Mouse (Mus musculus) neural tube, embryonic 11.5 days (tissue): ENCODE data around the gene Fbp1. TPM values are rescaled to one million over a fixed set of nuclear protein-coding genes. Genes with fewer than 3 reads are reported as not detected.
"Not testable (repeated sequence)": the region's sequence is repeated elsewhere in the genome, so short reads cannot be mapped to it uniquely, and the experiment has no call there.

ENCODE experiments used
- ATAC-seq: fragments of 200-750 bp; cut with Nextera tagmentation; 2 replicates; pipeline ENCODE4 v1.8.0; 2017; ENCODE audit warnings: moderate number of reproducible peaks, mild to moderate bottlenecking, moderate TSS enrichment, moderate library complexity; ENCODE audit not compliant: insufficient read depth, low FRiP score, low TSS enrichment
- DNase-seq: peaks from one replicate; pipeline ENCODE4 v3.0.0-alpha.2; 2015; ENCODE audit warnings: low spot score
- H3K27ac ChIP-seq: fragments of 300-500 bp; sonication (generic); 2 replicates; pipeline ENCODE4 v1.5.1; 2014; ENCODE audit warnings: low read depth, mild to moderate bottlenecking, low read length
- H3K27me3 ChIP-seq: fragments of 300-500 bp; sonication (generic); 2 replicates; pipeline ENCODE4 v1.6.1; 2014; ENCODE audit warnings: mild to moderate bottlenecking, low read length, mixed read lengths; ENCODE audit not compliant: control insufficient read depth, insufficient read depth
- H3K36me3 ChIP-seq: fragments of 300-500 bp; sonication (generic); 2 replicates; pipeline ENCODE4 v1.6.1; 2014; ENCODE audit warnings: mild to moderate bottlenecking, low read length, moderate library complexity, mixed read lengths; ENCODE audit not compliant: control insufficient read depth, insufficient read depth
- H3K4me1 ChIP-seq: fragments of 300-500 bp; sonication (generic); 2 replicates; pipeline ENCODE4 v1.6.1; 2014; ENCODE audit warnings: low read length, mixed read lengths; ENCODE audit not compliant: control insufficient read depth, insufficient read depth
- H3K4me2 ChIP-seq: fragments of 300-500 bp; sonication (generic); 2 replicates; pipeline ENCODE4 v1.6.1; 2014; ENCODE audit warnings: low read depth, mild to moderate bottlenecking, moderate library complexity
- H3K4me3 ChIP-seq: fragments of 300-500 bp; sonication (generic); 2 replicates; pipeline ENCODE4 v1.5.1; 2014; ENCODE audit warnings: low read depth, low read length
- H3K9ac ChIP-seq: fragments of 300-500 bp; sonication (generic); 2 replicates; pipeline ENCODE4 v1.6.1; 2014; ENCODE audit warnings: mild to moderate bottlenecking, low read length
- H3K9me3 ChIP-seq: fragments of 300-500 bp; sonication (generic); 2 replicates; pipeline ENCODE4 v1.6.1; 2016; ENCODE audit warnings: low read length; ENCODE audit not compliant: control insufficient read depth
- WGBS: fragments of 180-500 bp; shearing (Covaris S2); extraction: QIAGEN DNeasy Blood & Tissue Kit; methylation state at CpG from one replicate; pipeline ENCODE4 v1.1.7; 2014; 5-methylcytosine and 5-hydroxymethylcytosine counted together
- polyA plus RNA-seq: library from polyadenylated mRNA; unstranded; fragments of >200 nt; fragmentation: Nextera tagmentation; extraction: Ambion mirVana; gene quantifications from 2 replicates; pipeline ENCODE4 v1.2.1, GENCODE M21; 2014

Fbp1 gene
- polyA plus RNA-seq, 1 experiment from 2014 or later = not detected

GRCm38 (mm10) chr13:62833341-62833740, 54.7 kb downstream of the Fbp1 start:
- no peak for ATAC-seq
- WGBS = 42% methylated on average over 4 of the region's 4 CpGs

GRCm38 (mm10) chr13:62832239-62832638, 55.8 kb downstream of the Fbp1 start:
- Histone ChIP-seq H3K4me3 (no peak overlapping the region), H3K27ac (no peak overlapping the region), H3K4me1 (no peaks in the 10 kb centered on the region), H3K9me3 (no peaks in the 10 kb centered on the region), H3K27me3 (no peaks in the 10 kb centered on the region), H3K36me3 (no peaks in the 10 kb centered on the region), H3K4me2 (no peak overlapping the region), H3K9ac (no peak overlapping the region)
- ATAC-seq (no peak), DNase-seq (no peak)
- WGBS = 87% methylated on average over 2 of the region's 2 CpGs

More at GRCm38 (mm10) chr13:62833341-62833740, 54.7 kb downstream of the Fbp1 start:
- H3K9ac ChIP-seq = no peak overlapping the region
- H3K4me1 ChIP-seq = no peaks in the 10 kb centered on the region
- H3K9me3 ChIP-seq = no peaks in the 10 kb centered on the region
- no peak overlapping the region for H3K27ac ChIP-seq
- H3K4me3 ChIP-seq = no peak overlapping the region
- no peak for DNase-seq
- H3K4me2 ChIP-seq = no peak overlapping the region
- H3K27me3 ChIP-seq = no peaks in the 10 kb centered on the region
- H3K36me3 ChIP-seq = no peaks in the 10 kb centered on the region

GRCm38 (mm10) chr13:62815705-62816104, 72.4 kb downstream of the Fbp1 start:
- H3K4me1 ChIP-seq, H3K27ac ChIP-seq, DNase-seq, ATAC-seq, H3K4me3 ChIP-seq, H3K9me3 ChIP-seq, H3K9ac ChIP-seq, H3K36me3 ChIP-seq, H3K4me2 ChIP-seq, H3K27me3 ChIP-seq: not testable (repeated sequence)
- WGBS = 85% methylated on average over 3 of the region's 3 CpGs

Other genes with a start within 250 kb of the Fbp1 start
- gene Platr25, start 127.6 kb downstream of the Fbp1 start, polyA plus RNA-seq = 34.6 and 36.7 TPM in 2 replicates
- 11.0 and 12.0 TPM in 2 replicates for gene Gm5141, start 102.5 kb downstream of the Fbp1 start, polyA plus RNA-seq
- not detected in 2 replicates for gene Fbp2, start 29.9 kb downstream of the Fbp1 start, polyA plus RNA-seq
- 79.9 and 80.8 TPM in 2 replicates for gene 2010111I01Rik, start 76.6 kb upstream of the Fbp1 start, polyA plus RNA-seq